In the genomic region with DNA sequence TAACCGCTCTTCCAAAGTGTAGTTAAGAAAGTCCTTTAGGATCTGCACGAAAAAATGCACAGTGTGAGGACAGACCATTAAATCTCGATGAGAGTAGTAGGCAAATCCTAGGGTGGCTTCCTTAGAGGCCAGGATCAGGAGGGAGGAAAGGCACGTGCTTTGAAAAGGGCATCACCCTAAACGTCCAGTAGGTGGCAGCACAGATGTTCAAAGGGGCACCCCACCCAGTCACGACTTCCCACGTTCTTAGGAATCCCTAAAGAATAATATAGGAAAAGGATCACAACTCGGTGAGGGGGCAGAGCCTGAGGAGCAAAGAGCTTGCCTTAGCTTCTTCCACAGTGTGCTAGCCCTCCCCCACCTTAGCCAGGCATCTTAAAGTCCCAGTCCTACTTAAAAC, we compare ENCODE assay signal across 8 mouse cellular contexts. TPM values are rescaled to one million over a fixed set of nuclear protein-coding genes. Genes with fewer than 3 reads are reported as not detected.
DNase-seq lines count a peak whose midpoint lies in the region; ATAC-seq lines count a peak whose summit lies in the region.

No protein-coding gene starts in this region.

- H3K36me3 ChIP-seq in intestine, embryonic 16.5 days (ENCODE audit: control insufficient read depth, insufficient read depth, low read length), result no peaks in the 10 kb centered on the region
- H3K36me3 ChIP-seq in midbrain, embryonic 11.5 days (ENCODE audit: control insufficient read depth, insufficient read depth, low read length), result no peaks in the 10 kb centered on the region

- no peak overlapping the region for H3K27ac ChIP-seq in intestine, embryonic 16.5 days (ENCODE audit: low read length)
- no peak overlapping the region for H3K27ac ChIP-seq in midbrain, embryonic 11.5 days (ENCODE audit: low read depth, low read length)

- peak overlapping the region; percentile 7; the same call in 1 of the 2 replicates for H3K4me2 ChIP-seq in intestine, embryonic 16.5 days (ENCODE audit: low read depth, low read length)
- H3K4me2 ChIP-seq in midbrain, embryonic 11.5 days, result no peak overlapping the region

- intact Hi-C loops in left cerebral cortex, postnatal 4 days (cut with DNase I), result loop anchor here (2.0 kb wide), 1 partner anchor 47 kb away; no protein-coding TSS in a partner anchor

- peaks cover 3% of the 10 kb centered on the region; the same call in 1 of the 2 replicates for H3K4me1 ChIP-seq in intestine, embryonic 16.5 days (ENCODE audit: control insufficient read depth, insufficient read depth, low read length)
- peaks cover 7% of the 10 kb centered on the region; the same call in 1 of the 2 replicates for H3K4me1 ChIP-seq in midbrain, embryonic 11.5 days (ENCODE audit: control insufficient read depth, insufficient read depth, low read length)

- peak; percentile 78 for ATAC-seq in intestine, embryonic 16.5 days
- ATAC-seq in midbrain, embryonic 11.5 days (ENCODE audit: low FRiP score), result peak; percentile 45

- 14% methylated on average over 8 of the region's 8 CpGs for WGBS in intestine, embryonic 16.5 days
- 9% methylated on average over 8 of the region's 8 CpGs for WGBS in midbrain, embryonic 11.5 days

- peaks cover 7% of the 10 kb centered on the region; the same call in 1 of the 2 replicates for H3K27me3 ChIP-seq in intestine, embryonic 16.5 days (replicated peaks; ENCODE audit: control insufficient read depth, insufficient read depth, low read length)
- H3K27me3 ChIP-seq in midbrain, embryonic 11.5 days (ENCODE audit: control insufficient read depth, insufficient read depth, low read length), result peaks cover 22% of the 10 kb centered on the region; the same call in 1 of the 2 replicates

- H3K9me3 ChIP-seq in intestine, embryonic 16.5 days (ENCODE audit: control insufficient read depth, low read length), result no peaks in the 10 kb centered on the region
- H3K9me3 ChIP-seq in midbrain, embryonic 11.5 days (ENCODE audit: control insufficient read depth, low read length), result no peaks in the 10 kb centered on the region

- peak; percentile 59 to 90 for DNase-seq in adrenal gland, adult (ENCODE audit: inconsistent age in 2 of 2, low spot score in 1 of 2)
- no peak for DNase-seq in adrenal gland, adult 8-10 months
- DNase-seq in embryo, embryonic 11 days, result peak; percentile 87
- DNase-seq in gastrocnemius, postnatal 4 days (ENCODE audit: low spot score in 2 of 2), result peak; percentile 47 to 59
- DNase-seq in left cerebral cortex, postnatal 4 days, result peak; percentile 68
- DNase-seq in midbrain, embryonic 11.5 days (ENCODE audit: low spot score, missing footprints), result peak; percentile 98
- DNase-seq in skeletal muscle tissue, adult 2 months (ENCODE audit: low read depth, low spot score), result peak; percentile 42

- H3K4me3 ChIP-seq in intestine, embryonic 16.5 days (ENCODE audit: low read length), result no peak overlapping the region
- no peak overlapping the region for H3K4me3 ChIP-seq in midbrain, embryonic 11.5 days (ENCODE audit: low read depth, low read length)

- no peak overlapping the region for H3K9ac ChIP-seq in intestine, embryonic 16.5 days (ENCODE audit: low read depth, low read length)
- no peak overlapping the region for H3K9ac ChIP-seq in midbrain, embryonic 11.5 days (ENCODE audit: low read length)

RNA-seq across cellular contexts. Expression of a gene that starts 32.7 kb away (rescaled TPM):
- total RNA-seq in adrenal gland, adult 8-10 months (2022), result not detected
- not detected for total RNA-seq in gastrocnemius, postnatal 4 days (2021)
- polyA plus RNA-seq in intestine, embryonic 16.5 days (2015; fragmentation: Nextera tagmentation; extraction: Ambion mirVana), result 0.06 and 0.18 TPM in 2 replicates
- total RNA-seq in left cerebral cortex, postnatal 4 days (2021), result not detected
- polyA plus RNA-seq in midbrain, embryonic 11.5 days (2014; fragmentation: Nextera tagmentation; extraction: Ambion mirVana), result 0.22 TPM in 1 of 2 replicates, not detected in the other
